Mouse (Mus musculus) NIH3T3 (cell line): ENCODE measurements at regions not wholly inside any gene's neighbourhood (a gene's known extent, or its start where the extent isn't known, plus 50 kb on each side); places are given as distances from the start of the nearest gene placed in this dataset.
A peak's percentile ranks its signal among the peaks of the same experiment; 100 is the strongest.

Experiments used
- DNase-seq: peaks from one replicate; pipeline ENCODE4 v3.0.0-alpha.2; 2012; ENCODE audit warnings: low read depth

DNA sequence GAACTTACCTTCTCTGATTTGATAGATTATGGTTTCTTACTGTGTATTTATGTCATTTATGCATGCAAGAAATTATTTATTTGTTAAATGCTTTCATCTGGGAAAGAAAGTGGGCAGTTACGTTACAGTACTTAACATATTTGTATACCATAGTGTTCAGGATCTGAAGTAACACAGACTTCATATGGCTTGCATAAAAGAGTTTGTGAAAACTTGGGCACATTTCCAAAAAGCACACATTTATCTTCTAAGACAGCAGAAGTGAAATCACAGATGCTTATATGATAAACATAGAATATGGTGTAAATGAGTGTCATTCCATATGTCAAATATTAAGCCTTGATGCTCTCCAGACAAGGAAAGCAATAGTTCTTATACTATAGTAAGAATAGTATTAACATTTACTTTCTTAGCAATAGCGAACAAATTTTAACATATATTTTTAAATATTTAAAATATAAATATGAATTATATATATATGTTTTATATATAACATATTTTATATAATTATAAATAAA, 4549.1 kb upstream of the Gm7489 start:
- DNase-seq, result no peak

DNA sequence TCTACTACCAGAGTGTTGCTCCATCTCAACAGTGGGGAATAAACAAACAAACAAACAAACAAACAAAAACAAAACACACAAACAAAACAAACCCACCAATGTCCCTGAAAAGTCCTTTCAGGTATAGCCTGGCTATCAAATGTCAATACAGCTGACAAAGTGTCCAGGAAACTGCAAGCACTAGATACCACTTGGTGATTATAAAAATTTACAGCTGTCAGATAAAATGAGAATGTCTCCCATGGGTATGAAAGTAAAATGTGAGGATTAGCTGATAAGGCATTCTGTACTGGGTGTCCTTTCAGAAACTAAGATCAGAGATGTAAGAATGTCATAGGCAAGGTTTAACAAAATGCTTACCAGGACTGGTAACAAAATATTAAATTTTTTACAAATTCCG, 4537.7 kb upstream of the Gm7489 start:
- no peak for DNase-seq

GRCm38 (mm10) chr15:49356107-49356506, 4528.6 kb upstream of the Gm7489 start:
- no peak for DNase-seq

DNA sequence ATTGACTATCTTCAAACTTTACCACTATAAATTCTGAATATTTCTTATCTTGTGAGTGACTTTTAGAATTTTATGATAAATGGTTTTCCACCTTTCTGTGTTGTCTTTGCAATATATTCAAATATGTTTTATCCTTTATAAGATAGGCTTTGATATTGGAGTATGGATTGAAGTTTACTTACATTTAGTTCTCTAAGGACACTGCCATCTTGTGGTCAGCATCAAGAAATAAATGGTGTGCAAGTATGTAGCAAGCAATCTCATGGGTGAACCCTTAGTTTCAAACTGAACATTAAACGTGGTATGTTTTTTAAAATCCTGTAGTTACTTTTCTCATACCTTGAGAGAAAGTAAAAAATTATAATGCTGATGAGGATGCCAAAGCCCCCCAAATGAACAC, 4488.7 kb upstream of the Gm7489 start:
- DNase-seq, result peak; percentile 44

DNA sequence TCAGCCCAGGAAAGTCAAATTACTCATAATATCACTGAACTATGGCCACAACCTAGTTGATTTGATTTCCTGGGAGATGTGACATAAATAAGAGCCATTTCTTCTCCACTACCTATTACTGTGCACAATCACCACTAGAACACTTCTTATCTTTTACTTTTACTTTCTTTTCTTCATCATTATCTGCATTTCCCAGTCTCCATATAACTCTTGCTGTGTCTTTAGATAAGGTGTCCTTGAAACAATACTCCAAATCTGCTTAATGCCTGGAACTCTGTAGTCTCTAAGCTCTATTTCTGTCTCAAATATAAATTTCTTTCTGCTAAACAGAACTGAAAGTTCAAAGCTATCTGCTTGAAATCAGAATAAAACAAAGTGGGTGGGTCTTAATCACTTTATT, 4471.0 kb upstream of the Gm7489 start:
- no peak for DNase-seq

GRCm38 (mm10) chr15:49451310-49451709, 4433.4 kb upstream of the Gm7489 start:
- no peak for DNase-seq

- no peak for DNase-seq
Measured at GRCm38 (mm10) chr15:49484582-49484981, 4400.1 kb upstream of the Gm7489 start.

GRCm38 (mm10) chr15:49492836-49493235, 4391.9 kb upstream of the Gm7489 start:
- DNase-seq, result peak; percentile 14

- DNase-seq, result no peak
Measured at GRCm38 (mm10) chr15:49501821-49502220, 4382.9 kb upstream of the Gm7489 start.
